Mouse (Mus musculus): ENCODE data around the gene Ksr1.
A peak's percentile ranks its signal among the peaks of the same experiment; 100 is the strongest.

The Ksr1 gene

DNA sequence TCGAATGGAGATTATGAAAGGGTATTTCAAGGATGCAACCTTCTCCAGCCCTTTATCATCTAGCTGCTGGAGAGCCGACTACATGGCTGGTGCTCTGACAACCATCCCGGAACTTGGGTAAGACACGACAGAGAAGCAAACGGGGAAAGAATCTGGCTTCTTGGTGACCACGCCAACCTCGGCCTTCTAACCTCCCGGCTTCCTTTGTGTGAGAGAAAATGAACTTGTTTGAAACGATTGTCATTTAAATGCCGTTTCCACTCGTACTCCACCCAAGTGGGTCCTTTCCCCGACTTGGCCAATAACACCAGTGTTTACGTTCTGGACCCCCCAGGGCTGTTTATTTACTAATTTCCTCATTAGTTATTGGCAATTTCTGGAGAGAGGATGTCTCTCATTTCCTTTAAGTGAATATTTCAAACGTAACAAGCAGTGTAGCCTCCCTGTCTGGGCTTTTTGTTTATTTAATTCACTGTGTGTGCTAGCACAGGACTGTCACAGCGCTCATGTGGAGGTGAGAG lies 52.8 kb downstream of the Ksr1 start:
- DNase-seq (ENCODE audit: low read depth) = no peak

DNA sequence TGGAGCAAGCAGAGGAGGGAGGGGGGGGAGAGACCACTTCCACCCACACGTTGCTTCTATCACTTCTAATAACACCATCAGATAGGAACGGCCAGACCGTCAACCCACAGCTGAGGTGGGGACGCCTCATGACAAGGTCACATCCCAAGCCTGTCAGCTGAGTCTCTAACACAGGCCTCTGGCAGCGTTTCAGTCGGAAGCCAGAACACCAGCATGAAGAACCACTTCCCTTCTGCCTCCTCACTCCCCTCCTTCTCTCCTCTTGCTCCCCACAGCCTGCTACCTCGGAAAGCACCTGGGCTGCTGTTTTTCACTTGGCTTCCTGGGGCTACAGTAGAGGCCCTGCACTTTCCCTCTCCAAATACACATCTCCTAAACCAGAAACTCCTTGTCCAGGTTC lies 53.4 kb downstream of the Ksr1 start:
- DNase-seq (ENCODE audit: low read depth) = no peak

DNA sequence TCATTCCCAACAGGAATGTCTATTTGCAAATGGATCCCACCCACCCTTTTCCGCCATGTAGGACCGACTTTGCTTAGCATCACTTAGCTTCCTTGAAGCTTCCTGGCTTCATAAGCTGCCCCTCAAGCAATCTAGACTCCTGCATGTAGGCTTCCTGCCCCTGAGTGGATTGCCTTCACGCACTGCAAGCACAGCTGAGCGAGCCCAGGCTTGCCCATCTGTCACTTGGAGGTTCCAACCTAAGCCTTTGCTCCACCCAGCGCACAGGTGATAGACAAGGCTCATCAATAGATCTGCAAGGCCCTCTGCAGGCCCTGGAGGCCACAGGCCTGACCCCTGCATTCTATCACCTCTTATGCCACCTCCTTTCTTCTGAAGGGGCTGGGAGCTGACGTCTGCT lies 54.0 kb downstream of the Ksr1 start:
- no peak for DNase-seq (ENCODE audit: low read depth)

DNA sequence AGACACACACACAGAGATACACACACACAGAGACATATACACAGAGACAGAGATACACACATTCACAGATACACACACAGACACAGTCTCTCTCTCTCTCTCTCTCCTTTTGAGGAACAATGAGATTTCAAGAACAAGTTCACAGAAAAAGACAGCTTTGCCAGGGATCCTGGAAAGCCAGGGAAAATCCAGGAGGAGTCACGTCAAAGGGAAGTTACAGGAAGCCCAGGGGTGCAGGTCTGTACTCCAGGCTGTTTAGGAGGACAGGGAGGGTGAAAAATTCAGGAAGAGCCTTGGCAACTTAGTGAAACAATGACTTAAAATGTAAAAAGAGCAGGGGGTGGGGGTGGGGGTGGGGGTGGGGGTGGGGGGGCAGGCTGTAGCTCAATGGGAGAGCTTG lies 56.5 kb downstream of the Ksr1 start:
- DNase-seq (ENCODE audit: low read depth) = no peak

DNA sequence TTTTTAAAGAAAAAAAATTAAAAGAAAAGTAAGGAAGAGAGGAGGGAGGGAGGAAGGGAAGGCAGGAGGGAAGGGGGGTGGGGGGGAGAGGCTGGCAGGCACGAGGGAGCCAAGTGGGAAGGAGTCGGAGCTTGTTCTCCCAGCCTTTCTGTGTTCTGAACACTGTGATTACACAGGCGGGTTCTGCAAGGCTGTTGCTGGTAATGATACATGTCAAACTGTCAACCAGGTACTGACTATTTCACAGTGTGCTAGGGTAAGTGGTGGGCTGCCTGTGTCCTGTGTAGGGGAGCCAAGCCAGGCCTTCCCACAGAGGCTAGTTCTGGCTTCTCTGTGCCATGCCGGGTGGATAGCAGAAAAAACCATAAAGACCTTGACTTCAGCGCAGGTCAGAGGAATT lies 57.2 kb downstream of the Ksr1 start:
- no peak for DNase-seq (ENCODE audit: low read depth)

DNA sequence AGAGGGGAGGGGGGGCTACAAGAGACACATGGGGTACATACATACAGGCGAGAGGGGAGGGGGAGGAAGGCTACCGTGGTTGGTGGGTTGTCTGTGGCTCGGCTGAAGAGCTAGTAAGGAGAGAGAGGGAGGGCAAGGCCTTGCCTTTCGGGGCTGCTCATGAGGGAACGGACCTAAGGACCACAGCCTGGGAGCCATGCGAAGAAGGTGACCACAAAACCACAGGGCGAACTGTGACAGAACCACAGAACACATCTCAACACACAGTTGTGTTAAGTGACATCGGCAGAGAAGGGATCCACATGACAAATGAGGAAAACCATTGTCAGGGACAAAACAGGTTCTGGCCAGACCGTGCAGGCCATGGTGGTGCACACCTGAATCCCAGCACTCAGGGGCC lies 57.9 kb downstream of the Ksr1 start:
- DNase-seq (ENCODE audit: low read depth) = no peak

DNA sequence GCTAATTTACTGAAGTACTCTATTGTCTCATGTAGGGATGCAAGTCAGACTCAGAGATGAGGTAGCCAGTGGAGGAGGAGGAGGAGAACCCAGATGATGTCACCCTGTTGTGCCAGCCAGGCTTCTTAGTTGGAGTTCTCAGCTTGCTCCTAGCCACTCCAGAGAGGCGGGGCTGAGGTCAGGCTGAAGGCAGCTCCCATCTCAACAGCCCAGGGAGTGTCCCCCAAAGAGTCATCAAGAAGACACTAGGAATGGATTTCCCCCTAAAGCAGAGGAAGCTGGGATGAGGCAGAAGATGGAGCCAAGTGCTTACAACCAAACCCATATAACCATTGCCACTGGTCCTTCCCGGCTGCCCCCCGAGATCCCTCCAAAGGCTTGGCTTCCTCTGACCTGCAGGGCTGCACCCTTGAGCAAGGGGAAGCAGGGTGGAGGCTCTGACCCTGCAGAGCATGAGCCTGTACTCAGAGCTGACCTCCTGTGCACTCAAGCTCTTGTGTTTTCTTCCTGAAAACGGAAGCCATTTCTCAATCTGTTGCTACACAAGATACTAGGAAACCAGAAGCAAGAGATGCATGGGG lies 58.4 kb downstream of the Ksr1 start:
- DNase-seq (ENCODE audit: low read depth) = no peak

DNA sequence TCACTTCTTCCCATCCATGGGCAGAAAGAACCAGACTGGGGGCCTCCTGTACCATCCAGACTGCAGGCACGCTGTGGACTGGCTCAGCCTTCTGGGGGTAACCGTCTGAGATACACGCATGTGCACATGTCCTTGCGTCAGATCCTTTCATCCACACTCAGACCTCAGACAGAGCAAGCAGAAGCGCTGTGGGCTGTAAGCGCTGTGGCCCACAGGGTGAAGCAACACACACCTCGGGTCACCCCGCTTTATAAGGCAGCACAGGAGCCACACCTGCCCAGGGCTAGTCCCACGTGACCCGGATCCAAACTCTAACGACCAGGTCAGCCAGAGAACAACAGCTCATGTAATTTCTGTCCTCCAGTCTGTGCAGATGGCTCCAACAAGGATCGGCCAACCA lies 59.4 kb downstream of the Ksr1 start:
- DNase-seq (ENCODE audit: low read depth) = no peak

DNA sequence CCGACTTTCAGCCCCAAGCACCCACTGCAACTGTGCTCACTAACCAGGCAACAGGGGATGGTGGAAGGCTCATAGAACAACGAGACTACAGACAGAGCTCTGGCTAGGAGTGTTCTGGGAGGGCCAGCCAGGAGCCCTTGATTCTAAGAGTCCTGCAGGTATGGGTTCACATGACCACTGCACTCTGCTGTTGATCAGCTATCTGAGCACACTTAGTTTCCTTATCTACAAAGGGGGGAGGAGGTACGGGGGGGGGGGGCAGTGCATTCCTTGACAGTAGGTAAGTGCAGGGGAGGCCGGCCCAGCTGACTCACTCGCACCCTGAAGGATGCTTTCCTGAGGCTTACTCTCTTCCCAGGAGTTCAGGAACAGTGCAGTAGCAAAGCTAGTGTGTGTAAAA lies 61.1 kb downstream of the Ksr1 start:
- DNase-seq (ENCODE audit: low read depth) = no peak

DNA sequence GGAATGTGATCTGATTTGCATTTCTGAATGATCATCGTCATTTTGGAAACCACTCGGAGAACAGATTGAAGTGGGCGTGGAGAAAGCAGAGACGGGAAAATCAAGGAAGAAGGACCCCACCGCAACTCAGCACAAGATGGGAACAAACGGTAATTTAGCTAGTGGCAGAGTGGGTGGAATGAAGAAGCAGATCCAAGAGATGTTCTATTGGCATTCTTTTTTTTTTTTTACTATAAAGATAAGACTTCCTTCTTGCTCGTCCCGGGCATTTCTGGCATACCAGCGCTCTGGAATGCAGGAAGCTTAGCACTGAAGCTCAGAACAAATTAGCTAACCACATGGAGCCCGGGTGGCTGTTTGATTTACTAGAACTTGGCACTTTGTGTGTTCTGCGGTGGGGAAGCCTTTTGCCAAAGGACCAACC lies 63.2 kb downstream of the Ksr1 start:
- no peak for DNase-seq (ENCODE audit: low read depth)

DNA sequence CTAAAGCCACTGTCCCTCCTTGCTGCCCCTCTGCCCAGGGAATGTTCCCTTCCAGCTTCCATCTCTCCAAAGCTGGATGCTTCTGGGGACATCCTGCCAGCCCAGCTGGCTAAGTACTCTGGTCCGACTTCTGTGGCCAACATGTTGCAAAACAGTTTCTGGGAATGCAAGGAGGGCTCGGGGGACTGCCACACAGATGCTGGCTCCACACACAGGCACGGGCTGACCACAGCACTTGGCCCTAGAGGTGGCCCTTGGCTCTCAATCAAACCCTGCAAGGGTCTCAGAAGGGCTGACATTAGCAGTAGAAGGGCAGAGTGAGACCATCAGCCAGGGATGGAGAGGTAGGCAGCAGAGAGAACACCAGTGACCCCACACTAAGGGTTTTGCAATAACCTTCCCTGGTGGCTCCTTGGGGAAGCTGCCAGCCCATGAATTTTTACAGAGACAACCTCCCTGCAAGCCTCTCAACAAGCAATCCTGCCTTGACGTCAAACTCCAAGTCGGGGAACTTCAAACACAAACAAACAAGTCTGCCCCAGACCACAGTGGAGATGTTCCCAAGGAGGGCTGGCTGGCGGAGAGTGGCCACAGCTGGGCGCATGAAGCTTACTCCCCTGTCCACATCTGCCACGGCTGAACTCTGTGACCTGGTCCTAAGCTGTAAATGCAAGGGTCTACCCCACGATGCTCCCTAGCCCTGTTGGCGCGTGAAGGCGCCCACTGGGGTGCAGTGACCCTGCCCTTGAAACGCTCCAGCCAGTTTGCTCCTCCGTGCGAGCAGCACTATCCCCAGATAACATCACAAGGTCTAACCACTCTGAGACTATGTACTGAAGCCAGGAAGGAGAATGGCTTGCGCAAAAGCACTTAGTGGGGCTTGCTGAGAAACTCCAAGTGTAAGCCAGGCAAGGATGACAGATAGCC lies 65.0 kb downstream of the Ksr1 start:
- no peak for DNase-seq (ENCODE audit: low read depth)

DNA sequence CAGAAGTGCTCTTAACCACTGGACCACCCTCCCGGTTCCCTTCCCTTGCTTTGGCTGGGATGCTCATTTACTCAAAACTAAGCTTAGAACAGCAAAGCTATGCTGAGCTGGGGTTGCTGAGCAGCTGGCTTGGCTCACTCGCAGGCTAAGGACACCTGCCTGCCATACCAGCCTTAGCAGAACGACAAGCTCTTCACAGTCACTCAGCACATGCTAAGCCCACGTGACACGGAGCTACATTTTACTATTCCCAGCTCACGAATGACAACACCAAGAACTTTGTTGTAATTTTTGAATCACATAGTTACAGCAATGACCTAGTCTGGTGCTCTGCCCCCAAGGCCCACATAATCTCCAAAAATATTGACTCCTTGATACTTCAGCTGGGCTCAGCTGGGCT lies 66.1 kb downstream of the Ksr1 start:
- DNase-seq (ENCODE audit: low read depth) = no peak

DNA sequence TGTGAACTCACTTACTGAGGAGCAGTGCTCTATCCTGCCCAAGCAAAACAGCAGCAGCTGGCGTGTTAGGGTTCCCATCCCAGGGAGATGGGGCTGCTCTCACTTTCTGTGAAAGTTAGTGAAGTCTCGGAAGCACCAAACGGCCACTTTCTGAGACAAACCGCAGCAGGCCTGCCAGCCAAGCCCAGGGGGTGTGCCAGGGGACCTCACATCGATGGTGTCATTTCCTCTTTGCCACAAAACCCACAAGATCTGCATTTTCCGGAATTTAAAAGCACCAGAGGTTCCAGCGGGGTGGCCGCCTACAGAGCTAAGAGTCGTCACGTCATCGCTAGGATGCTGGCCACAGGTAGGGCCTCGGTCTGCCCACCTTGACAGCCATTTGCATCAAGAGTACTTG lies 69.7 kb downstream of the Ksr1 start:
- DNase-seq (ENCODE audit: low read depth) = no peak

DNA sequence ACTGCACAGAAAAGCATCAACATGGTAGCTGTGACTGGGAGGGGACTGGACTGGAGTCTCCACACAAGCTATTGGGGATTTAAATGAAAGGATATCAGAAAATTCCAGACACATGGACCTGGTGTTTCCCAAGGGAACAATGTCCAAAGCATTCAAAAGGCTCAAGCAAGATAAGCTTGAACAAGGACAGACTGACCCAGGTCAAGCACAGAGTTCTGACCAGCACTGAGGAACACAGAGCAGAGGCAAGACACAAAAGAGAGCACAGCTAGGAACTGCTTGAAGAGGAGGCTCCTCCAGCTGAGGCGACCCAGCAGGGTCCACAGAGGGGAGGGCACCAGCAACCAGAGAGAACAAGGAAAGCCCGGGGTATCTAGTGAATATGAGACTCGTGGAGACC lies 71.2 kb downstream of the Ksr1 start:
- DNase-seq (ENCODE audit: low read depth) = no peak

DNA sequence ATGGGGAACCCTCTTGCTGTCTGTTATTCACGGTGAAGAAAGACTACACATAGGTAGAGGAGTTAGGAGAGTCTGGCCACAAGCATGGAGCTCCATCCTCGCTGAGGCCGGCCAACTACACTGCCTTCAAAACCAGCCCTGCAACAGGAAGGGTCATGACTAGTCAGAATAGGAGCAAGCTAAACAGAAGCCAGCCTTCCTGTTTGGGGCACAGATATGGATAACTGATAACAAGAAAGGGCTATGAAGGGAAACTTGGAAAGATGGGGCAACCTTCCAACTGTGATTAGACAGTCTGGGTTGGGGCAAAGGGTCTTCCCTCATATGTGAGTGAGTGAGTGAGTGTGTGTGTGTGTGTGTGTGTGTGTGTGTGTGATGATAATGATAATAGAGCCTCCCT lies 71.6 kb downstream of the Ksr1 start:
- no peak for DNase-seq (ENCODE audit: low read depth)

DNA sequence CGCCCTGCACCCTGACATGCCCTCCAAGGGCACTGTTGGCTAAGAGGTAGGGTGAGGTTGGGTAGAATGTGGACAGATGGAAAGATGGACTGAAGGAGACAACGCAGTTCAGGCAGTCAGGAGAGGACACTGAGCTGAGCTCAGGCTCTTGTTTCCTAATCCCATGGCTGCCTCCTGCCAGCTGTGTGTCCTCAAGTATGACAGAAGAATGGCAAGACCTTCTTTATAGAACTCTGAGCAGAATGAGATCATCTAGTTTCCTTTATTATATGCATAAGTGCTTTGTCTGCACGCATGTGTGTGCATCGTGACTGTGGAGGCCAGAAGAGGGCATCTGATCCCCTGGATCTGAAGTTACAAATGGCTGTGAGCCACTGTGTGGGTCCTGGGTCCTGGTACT lies 72.6 kb downstream of the Ksr1 start:
- DNase-seq (ENCODE audit: low read depth) = no peak

DNA sequence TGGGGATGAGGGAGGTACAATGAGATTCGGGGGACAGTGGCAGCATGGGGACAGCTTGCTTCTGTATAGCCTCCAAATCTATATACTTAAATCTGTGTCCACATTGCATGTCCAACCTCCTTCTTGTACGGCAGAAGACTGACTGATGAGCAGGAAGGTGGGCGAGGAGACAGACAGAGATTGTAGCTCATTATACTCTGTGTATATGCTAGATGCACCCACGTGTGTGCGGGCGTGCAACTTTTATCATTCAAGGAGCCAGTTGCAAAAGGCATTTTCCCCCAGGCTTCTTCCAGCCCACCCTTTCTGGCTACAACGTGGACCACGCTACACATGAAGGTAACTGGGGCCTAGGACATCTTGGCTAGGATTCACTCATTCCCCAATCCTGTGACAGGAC lies 74.1 kb downstream of the Ksr1 start:
- DNase-seq (ENCODE audit: low read depth) = no peak

DNA sequence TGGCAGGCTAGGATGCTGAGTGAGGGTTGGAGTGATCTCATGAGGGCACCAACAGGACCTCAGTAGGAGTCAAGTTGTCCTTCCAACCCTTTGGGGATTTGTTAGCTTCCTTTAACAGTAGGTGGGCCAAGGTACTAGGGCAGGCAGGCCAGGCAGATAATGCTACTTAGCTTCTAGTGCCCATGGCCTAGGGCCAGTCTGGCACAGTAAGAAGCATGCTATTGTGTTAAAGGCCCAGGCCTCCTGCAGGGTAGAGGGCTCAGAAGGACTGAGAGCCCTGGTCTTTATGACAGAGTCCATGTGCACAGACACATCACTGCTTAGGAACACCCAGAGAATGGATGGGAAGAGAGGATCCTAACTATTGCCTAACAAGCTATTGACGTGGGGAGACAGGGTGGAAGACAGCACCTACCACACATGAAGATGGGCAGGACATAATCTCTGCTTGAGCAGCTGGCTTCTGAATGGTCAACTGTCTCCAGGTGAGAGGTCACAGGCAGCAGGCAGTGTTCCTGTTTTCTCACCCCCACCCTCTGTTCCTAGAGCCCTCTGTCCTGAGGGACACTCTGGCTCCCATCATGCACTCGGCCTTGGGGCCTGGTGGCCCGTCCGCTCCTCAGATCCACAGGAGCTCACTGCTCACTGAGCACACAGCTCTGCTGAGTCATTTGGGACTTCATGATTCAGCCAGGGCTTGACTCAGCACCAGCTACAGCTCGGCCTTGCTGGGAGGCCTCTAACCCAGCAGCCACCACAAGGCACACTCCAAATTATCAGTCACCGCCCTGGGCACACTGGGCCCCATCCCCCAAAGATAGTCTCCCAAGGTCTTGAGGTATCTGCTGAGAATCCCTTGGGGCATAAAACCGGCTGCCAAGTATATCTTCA lies 74.9 kb downstream of the Ksr1 start:
- DNase-seq (ENCODE audit: low read depth) = peak; percentile 77

DNA sequence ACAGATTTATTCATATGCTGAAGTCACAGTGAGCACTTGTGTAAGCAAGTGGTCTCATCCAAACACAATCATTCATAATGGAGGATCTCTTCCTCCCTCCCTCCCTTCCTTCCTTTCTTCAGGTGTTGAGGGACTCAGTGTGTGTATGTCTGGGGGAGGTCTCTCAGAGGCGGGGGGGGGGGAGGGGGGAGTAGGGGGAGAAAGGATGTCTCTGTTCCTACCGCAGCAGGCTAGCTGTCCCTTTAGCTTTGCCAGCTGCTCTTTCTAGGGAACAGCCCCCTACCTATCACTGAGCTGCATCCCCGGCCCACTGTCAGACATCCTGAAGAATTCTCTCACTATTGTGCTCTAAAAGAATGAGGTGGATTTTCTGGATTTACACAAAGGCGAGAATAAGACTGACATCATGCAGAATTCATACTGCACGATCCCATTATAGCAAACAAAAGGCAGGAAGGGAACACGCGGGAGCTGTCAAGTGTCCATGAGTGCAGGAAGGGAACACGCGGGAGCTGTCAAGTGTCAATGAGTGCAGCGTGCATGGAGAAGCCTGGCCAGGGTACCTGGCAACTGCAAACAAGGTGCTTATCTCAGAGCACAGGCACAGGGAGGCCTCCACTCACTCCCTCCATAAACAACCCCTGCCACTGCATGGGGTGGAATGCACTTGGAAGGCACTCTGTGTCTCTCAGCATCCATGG lies 76.6 kb downstream of the Ksr1 start:
- peak; percentile 38 for DNase-seq (ENCODE audit: low read depth)

DNA sequence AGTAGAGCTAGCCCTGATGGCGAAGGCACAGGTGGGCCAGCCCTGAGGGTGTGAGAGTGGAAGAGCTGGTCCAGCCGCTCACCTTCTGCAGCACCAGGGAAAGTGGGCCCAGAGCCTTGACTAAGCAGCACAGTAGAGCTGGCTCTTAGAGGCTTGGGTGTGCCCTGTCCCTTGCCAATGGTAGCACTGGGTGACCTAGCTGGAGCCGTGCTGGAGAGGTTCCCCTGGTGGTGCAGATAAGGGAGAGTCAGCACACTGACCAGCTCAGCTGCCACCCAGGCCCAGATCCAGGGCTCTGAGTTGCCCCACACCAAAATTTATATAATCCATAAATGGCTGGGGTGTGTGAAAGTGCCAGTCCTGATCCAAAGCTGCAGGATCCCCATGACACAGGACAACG lies 79.0 kb downstream of the Ksr1 start:
- DNase-seq (ENCODE audit: low read depth) = no peak

DNA sequence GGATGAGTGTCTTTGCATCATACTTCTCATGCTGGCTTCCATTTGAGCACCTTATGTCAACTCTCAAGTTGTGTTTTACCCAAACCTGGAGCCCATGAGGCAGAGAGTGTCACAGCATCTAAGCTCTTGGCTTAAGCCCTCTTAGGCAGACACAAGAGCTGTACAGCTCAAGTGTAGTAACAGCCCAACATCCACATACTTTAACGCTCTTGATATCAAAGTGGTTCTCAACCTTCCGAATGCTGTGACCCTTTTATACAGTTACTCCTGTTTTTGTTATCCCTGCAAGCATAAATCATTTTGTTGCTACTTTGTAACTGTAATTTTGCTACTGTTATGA lies 80.0 kb downstream of the Ksr1 start:
- DNase-seq (ENCODE audit: low read depth) = no peak
